Mouse (Mus musculus) hindbrain, postnatal 0 days (tissue): ENCODE data around the gene Thoc5. TPM values are rescaled to one million over a fixed set of nuclear protein-coding genes. Genes with fewer than 3 reads are reported as not detected.

Source experiments
- ATAC-seq: fragments of 200-750 bp; cut with Nextera tagmentation; 2 replicates; pipeline ENCODE4 v1.8.0; 2017; ENCODE audit warnings: mild to moderate bottlenecking, moderate TSS enrichment, moderate library complexity
- DNase-seq: peaks from one replicate; pipeline ENCODE4 v3.0.0-alpha.2; 2015; ENCODE audit warnings: low spot score
- H3K27ac ChIP-seq: fragments of 300-500 bp; sonication (generic); 2 replicates; pipeline ENCODE4 v1.5.1; 2014; ENCODE audit warnings: mild to moderate bottlenecking
- H3K27me3 ChIP-seq: fragments of 300-500 bp; sonication (generic); 2 replicates; pipeline ENCODE4 v1.6.1; 2014; ENCODE audit warnings: low read length, mixed read lengths; ENCODE audit not compliant: insufficient read depth
- H3K36me3 ChIP-seq: fragments of 300-500 bp; sonication (generic); 2 replicates; pipeline ENCODE4 v1.6.1; 2014; ENCODE audit warnings: low read length, mixed read lengths; ENCODE audit not compliant: insufficient read depth
- H3K4me1 ChIP-seq: fragments of 300-500 bp; sonication (generic); 2 replicates; pipeline ENCODE4 v1.6.1; 2014; ENCODE audit warnings: antibody characterized with exemption, low read length, mixed read lengths; ENCODE audit not compliant: insufficient read depth
- H3K4me2 ChIP-seq: fragments of 300-500 bp; sonication (generic); 2 replicates; pipeline ENCODE4 v1.6.1; 2014; ENCODE audit warnings: low read depth, mild to moderate bottlenecking, low read length, moderate library complexity, mixed read lengths
- H3K4me3 ChIP-seq: fragments of 300-500 bp; sonication (generic); 2 replicates; pipeline ENCODE4 v1.5.1; 2014; ENCODE audit warnings: low read length
- H3K9ac ChIP-seq: fragments of 300-500 bp; sonication (generic); replicated peaks from 2 replicates; pipeline ENCODE4 v1.6.1; 2014; ENCODE audit warnings: mild to moderate bottlenecking, low read length, moderate library complexity, mixed read lengths
- H3K9me3 ChIP-seq: fragments of 300-500 bp; sonication (generic); 2 replicates; pipeline ENCODE4 v1.6.1; 2016; ENCODE audit warnings: low read length, mixed read lengths
- CTCF ChIP-seq: IDR thresholded peaks from 2 replicates; pipeline ENCODE4 v1.5.1; 2016; ENCODE audit warnings: antibody characterized with exemption, control low read depth, low read depth
- WGBS: fragments of 180-500 bp; shearing (Covaris S2); extraction: QIAGEN DNeasy Blood & Tissue Kit; methylation state at CpG from one replicate; pipeline ENCODE4 v1.1.7; 2014; 5-methylcytosine and 5-hydroxymethylcytosine counted together
- polyA plus RNA-seq: library from polyadenylated mRNA; unstranded; fragments of >200 nt; fragmentation: Nextera tagmentation; extraction: Ambion mirVana; gene quantifications from 2 replicates; pipeline ENCODE4 v1.2.1, GENCODE M21; 2015
- total RNA-seq: library from RNA; depleted of rRNA; stranded (reverse); fragments of >200 nt; gene quantifications from 2 replicates; pipeline ENCODE4 v1.2.3, GENCODE M21; 2014

Thoc5 gene
- total and polyA plus RNA-seq, 2 experiments from 2014 or later = 30.3 to 36.5 TPM

- H3K4me3 ChIP-seq = no peak overlapping the region
- H3K4me1 ChIP-seq = 0 out of 2 replicates have a peak, but pooled peaks cover under 1% of the 10 kb centered on the region
- H3K9ac ChIP-seq = no peak overlapping the region
- no peak for ATAC-seq
- H3K27me3 ChIP-seq = peaks cover 3% of the 10 kb centered on the region; the same call in 1 of the 2 replicates
- H3K9me3 ChIP-seq = no peaks in the 10 kb centered on the region
- no peak overlapping the region for H3K4me2 ChIP-seq
- no peak overlapping the region for H3K27ac ChIP-seq
- no peak for TF ChIP-seq CTCF
- 7% methylated on average over 8 of the region's 8 CpGs for WGBS
- no peaks in the 10 kb centered on the region for H3K36me3 ChIP-seq
- no peak for DNase-seq
Observed at GRCm38 (mm10) chr11:4953918-4954317, 58.8 kb downstream of the Thoc5 start.

DNA sequence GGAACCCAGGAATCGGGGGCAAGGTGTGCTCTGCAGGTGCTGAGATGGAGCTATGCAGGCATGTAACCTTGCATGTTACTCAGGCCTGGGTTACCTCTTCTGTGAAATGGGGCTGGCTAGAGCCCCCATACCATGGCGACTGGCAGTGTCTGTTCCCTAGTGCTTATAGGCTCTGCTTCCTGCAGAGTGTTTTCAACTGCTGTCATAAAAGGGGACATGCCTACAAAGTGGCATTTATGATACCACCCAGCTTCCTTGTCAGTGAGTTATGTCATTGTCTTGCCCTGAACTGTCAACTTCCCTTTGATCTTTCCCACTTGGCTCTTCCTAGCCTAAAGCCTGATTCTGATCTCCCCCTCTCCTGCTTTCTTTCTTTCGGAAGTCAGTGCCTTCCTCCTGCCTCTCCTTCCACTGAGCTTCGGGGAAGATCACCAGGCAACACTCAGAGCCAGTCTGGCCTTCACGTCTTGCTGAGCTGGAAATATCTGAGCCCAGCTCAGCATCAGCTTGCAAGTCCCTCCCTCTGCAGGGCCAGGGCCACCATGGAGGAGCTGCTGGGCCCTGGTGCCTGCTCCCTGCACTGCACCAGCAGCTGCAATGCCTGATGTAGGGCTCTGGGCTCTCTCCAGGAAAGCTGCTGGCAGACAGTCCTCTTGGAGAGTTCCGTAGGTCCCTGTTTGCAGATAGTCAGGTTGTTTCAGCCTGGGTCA is 68.1 kb downstream of the Thoc5 start:
- TF ChIP-seq CTCF = no peak
- WGBS = 50% methylated on average over 6 of the region's 6 CpGs
- H3K4me2 ChIP-seq = no peak overlapping the region
- H3K27me3 ChIP-seq = no peaks in the 10 kb centered on the region
- no peaks in the 10 kb centered on the region for H3K36me3 ChIP-seq
- H3K4me3 ChIP-seq = no peak overlapping the region
- no peak overlapping the region for H3K9ac ChIP-seq
- H3K27ac ChIP-seq = no peak overlapping the region
- H3K9me3 ChIP-seq = no peaks in the 10 kb centered on the region
- H3K4me1 ChIP-seq = no peaks in the 10 kb centered on the region
- no peak for DNase-seq
- no peak for ATAC-seq

DNA sequence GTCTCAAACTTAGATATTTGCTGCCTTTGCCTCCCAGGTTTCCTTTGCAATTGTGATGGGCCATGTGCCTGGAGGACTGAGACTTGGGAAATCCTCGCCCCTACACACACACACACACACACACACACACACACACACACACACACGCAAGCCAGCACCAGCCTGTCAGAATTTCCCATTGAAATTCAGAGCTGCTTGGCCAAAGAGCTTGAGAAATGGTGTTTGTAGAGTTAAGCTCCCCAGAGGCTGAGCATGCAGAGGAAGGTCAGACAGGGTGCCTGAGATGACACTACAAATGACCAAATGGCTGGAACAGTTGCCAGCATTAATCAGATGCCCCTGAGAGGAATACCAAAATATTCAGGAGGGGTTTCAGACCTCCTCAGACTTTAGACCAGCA is 71.2 kb downstream of the Thoc5 start:
- ATAC-seq = no peak

DNA sequence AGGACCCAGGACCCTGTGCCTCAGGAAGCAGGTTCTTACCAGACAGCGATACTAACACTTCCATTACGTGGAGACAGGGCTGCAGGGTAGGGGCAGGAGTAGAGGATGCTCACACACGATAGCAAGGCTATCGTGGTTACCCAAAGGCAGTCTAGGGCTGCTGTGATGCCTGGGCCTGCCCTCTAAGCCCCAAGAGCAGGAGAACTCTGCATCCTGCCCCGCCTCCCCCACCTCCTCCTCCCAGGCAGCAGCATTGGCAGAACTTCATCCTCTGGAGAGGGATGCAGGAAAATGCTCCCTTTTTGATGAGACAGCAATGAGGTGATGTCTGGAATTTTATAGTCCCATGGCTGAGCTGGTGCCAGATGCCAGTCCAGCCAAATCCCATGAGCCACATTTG is 71.8 kb downstream of the Thoc5 start:
- Histone ChIP-seq H3K27ac (no peak overlapping the region), H3K4me1 (no peaks in the 10 kb centered on the region), H3K9me3 (no peaks in the 10 kb centered on the region), H3K9ac (no peak overlapping the region), H3K4me3 (no peak overlapping the region), H3K36me3 (no peaks in the 10 kb centered on the region), H3K4me2 (no peak overlapping the region), H3K27me3 (no peaks in the 10 kb centered on the region)
- DNase-seq = no peak
- no peak for ATAC-seq
- no peak for TF ChIP-seq CTCF
- WGBS = 63% methylated on average over 5 of the region's 5 CpGs

More for the DNA sequence above, 71.2 kb downstream of the Thoc5 start:
- no peak for DNase-seq
- Histone ChIP-seq H3K9ac (no peak overlapping the region), H3K4me1 (no peaks in the 10 kb centered on the region), H3K27me3 (no peaks in the 10 kb centered on the region), H3K4me2 (no peak overlapping the region), H3K4me3 (no peak overlapping the region), H3K36me3 (no peaks in the 10 kb centered on the region), H3K9me3 (no peaks in the 10 kb centered on the region), H3K27ac (no peak overlapping the region)
- TF ChIP-seq CTCF = no peak
- 68% methylated on average over 2 of the region's 2 CpGs for WGBS

GRCm38 (mm10) chr11:4967549-4967948 is 72.4 kb downstream of the Thoc5 start:
- Histone ChIP-seq H3K36me3 (no peaks in the 10 kb centered on the region), H3K4me3 (no peak overlapping the region), H3K27me3 (no peaks in the 10 kb centered on the region), H3K27ac (no peak overlapping the region), H3K9me3 (no peaks in the 10 kb centered on the region), H3K4me2 (no peak overlapping the region), H3K9ac (no peak overlapping the region), H3K4me1 (no peaks in the 10 kb centered on the region)
- ATAC-seq = no peak
- no peak for DNase-seq
- TF ChIP-seq CTCF = no peak
- WGBS = 70% methylated on average over 2 of the region's 2 CpGs

- no peak overlapping the region for H3K4me3 ChIP-seq
- H3K4me1 ChIP-seq = no peaks in the 10 kb centered on the region
- WGBS = 53% methylated on average over 10 of the region's 10 CpGs
- H3K27me3 ChIP-seq = no peaks in the 10 kb centered on the region
- H3K9me3 ChIP-seq = no peaks in the 10 kb centered on the region
- no peak for TF ChIP-seq CTCF
- DNase-seq (peak; percentile 27), ATAC-seq (no peak)
- H3K9ac ChIP-seq = no peak overlapping the region
- no peak overlapping the region for H3K4me2 ChIP-seq
- no peak overlapping the region; the same call in 1 of the 2 replicates for H3K27ac ChIP-seq
- H3K36me3 ChIP-seq = no peaks in the 10 kb centered on the region
Observed at GRCm38 (mm10) chr11:4968376-4968775, 73.3 kb downstream of the Thoc5 start.
